Mouse (Mus musculus): Measurements from ENCODE around the gene Dnajc16. TPM values are rescaled to one million over a fixed set of nuclear protein-coding genes. Genes with fewer than 3 reads are reported as not detected.
A peak's percentile ranks its signal among the peaks of the same experiment; 100 is the strongest.

Dnajc16 gene
- total RNA-seq, 2 experiments from 2014 or later = 0.38 to 7.8 TPM

- ATAC-seq (replicated peaks; ENCODE audit: low FRiP score, poor library complexity, severe bottlenecking) = peak; percentile 90
Measured at GRCm38 (mm10) chr4:141767353-141768036, 23.2 kb downstream of the Dnajc16 start.

- peak; percentile 36 for ATAC-seq (replicated peaks; ENCODE audit: low FRiP score, poor library complexity, severe bottlenecking)
Measured at GRCm38 (mm10) chr4:141766668-141767352, 23.9 kb downstream of the Dnajc16 start.

- ATAC-seq (replicated peaks; ENCODE audit: low FRiP score, poor library complexity, severe bottlenecking) = no peak
Measured at GRCm38 (mm10) chr4:141766316-141766667, 24.4 kb downstream of the Dnajc16 start.

GRCm38 (mm10) chr4:141765008-141765407, 25.7 kb downstream of the Dnajc16 start:
- ATAC-seq (replicated peaks; ENCODE audit: low FRiP score, poor library complexity, severe bottlenecking) = no peak

- no peak for ATAC-seq (replicated peaks; ENCODE audit: low FRiP score, poor library complexity, severe bottlenecking)
Measured at GRCm38 (mm10) chr4:141763476-141763875, 27.3 kb downstream of the Dnajc16 start.

- no peak for ATAC-seq (replicated peaks; ENCODE audit: low FRiP score, poor library complexity, severe bottlenecking)
Measured at GRCm38 (mm10) chr4:141762102-141762598, 28.6 kb downstream of the Dnajc16 start.

GRCm38 (mm10) chr4:141760942-141761341, 29.8 kb downstream of the Dnajc16 start:
- no peak for ATAC-seq (replicated peaks; ENCODE audit: low FRiP score, poor library complexity, severe bottlenecking)

- ATAC-seq (replicated peaks; ENCODE audit: low FRiP score, poor library complexity, severe bottlenecking) = peak; percentile 83
Measured at GRCm38 (mm10) chr4:141758874-141759542, 31.7 kb downstream of the Dnajc16 start.

GRCm38 (mm10) chr4:141757124-141757523, 33.6 kb downstream of the Dnajc16 start:
- ATAC-seq (replicated peaks; ENCODE audit: low FRiP score, poor library complexity, severe bottlenecking) = no peak

- no peak for ATAC-seq (replicated peaks; ENCODE audit: low FRiP score, poor library complexity, severe bottlenecking)
Measured at GRCm38 (mm10) chr4:141755375-141755930, 35.3 kb downstream of the Dnajc16 start.

GRCm38 (mm10) chr4:141752076-141752421, 38.7 kb downstream of the Dnajc16 start:
- ATAC-seq (replicated peaks; ENCODE audit: low FRiP score, poor library complexity, severe bottlenecking) = peak; percentile 86

- peak; percentile 76 for ATAC-seq (replicated peaks; ENCODE audit: low FRiP score, poor library complexity, severe bottlenecking)
Measured at GRCm38 (mm10) chr4:141751419-141752075, 39.2 kb downstream of the Dnajc16 start.

GRCm38 (mm10) chr4:141750826-141751225, 39.9 kb downstream of the Dnajc16 start:
- peak; percentile 9; the same call in 1 of the 2 replicates for ATAC-seq (replicated peaks; ENCODE audit: low FRiP score, poor library complexity, severe bottlenecking)

GRCm38 (mm10) chr4:141749557-141749956, 41.2 kb downstream of the Dnajc16 start:
- ATAC-seq (replicated peaks; ENCODE audit: low FRiP score, poor library complexity, severe bottlenecking) = no peak

- ATAC-seq (replicated peaks; ENCODE audit: low FRiP score, poor library complexity, severe bottlenecking) = no peak
Measured at GRCm38 (mm10) chr4:141746578-141747346, 44.0 kb downstream of the Dnajc16 start, which contains the start of gene Agmat. Gene Agmat (plus strand): TSS chr4:141746672.

- no peak for ATAC-seq (replicated peaks; ENCODE audit: low FRiP score, poor library complexity, severe bottlenecking)
Measured at GRCm38 (mm10) chr4:141742381-141742780, 48.4 kb downstream of the Dnajc16 start.

- ATAC-seq (replicated peaks; ENCODE audit: low FRiP score, poor library complexity, severe bottlenecking) = no peak
Measured at GRCm38 (mm10) chr4:141741856-141742255, 48.9 kb downstream of the Dnajc16 start.

- no peak for ATAC-seq (replicated peaks; ENCODE audit: low FRiP score, poor library complexity, severe bottlenecking)
Measured at GRCm38 (mm10) chr4:141738015-141738414, 52.7 kb downstream of the Dnajc16 start.

GRCm38 (mm10) chr4:141736856-141737255, 53.9 kb downstream of the Dnajc16 start:
- no peak for ATAC-seq (replicated peaks; ENCODE audit: low FRiP score, poor library complexity, severe bottlenecking)

Measured in erythroblast, adult 5-6 weeks (primary cell).